Mouse (Mus musculus) heart, postnatal 10 days (tissue): ENCODE data around the gene Psma1. TPM values are rescaled to one million over a fixed set of nuclear protein-coding genes. Genes with fewer than 3 reads are reported as not detected.
A peak's percentile ranks its signal among the peaks of the same experiment; 100 is the strongest.

Experiments used
- DNase-seq, 2 experiments: peaks; one replicate each; pipeline ENCODE4 v3.0.0; 2021
- intact Hi-C: fragments of 180-260 bp; cut with DNase I; formaldehyde crosslinking; loops from one replicate; pipeline ENCODE4 v1.15.1; 2025
- total RNA-seq, 2 experiments: library from RNA; stranded (reverse); gene quantifications; 2 replicates each; pipeline ENCODE4 v1.2.3; 2021

Gene Psma1
- total RNA-seq, result 100 to 1,000 TPM; 143 to 147 TPM

DNA sequence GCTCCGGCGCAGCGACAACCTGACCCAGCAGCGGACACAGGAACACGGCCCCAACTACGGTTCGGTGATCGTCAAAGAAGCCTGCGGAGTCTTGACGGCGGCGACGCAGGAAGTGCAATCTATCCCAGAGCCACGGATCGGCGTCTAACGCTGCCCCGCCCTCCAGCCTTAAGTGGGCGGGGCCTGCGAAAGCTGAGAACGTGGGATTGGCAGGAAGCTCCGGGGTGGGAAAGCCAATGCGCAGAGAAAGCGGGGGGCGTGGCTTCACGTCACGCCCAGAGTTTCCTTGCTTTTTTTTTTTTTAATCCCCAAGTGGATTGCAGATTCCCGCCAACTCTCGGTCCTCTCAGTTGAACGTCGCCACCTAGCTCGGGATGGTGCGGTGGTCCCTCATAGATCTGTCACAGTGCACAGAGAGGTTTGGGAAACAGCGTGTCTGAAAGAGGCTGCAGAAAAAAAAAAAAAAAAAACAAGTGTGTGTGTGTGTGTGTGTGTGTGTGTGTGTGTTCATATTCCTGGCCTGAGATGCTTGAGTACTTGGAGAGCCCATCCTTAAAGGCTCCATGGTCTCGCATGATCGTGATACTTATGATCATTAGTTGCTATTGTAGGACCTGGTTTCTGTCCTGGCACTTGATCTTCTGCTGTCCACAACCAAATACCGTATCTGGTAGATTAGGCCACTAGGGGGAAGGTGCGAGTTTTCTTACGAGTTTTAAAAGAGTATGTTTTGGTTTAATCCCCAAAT is at the start of gene Psma1:
Gene Psma1, minus strand, starts transcription at position 114 of the 748 bp plus-strand sequence.
- peak; percentile 97 to 98 for DNase-seq
- intact Hi-C loops, result loop anchor here (2.0 to 5.0 kb wide), 3 partner anchors 139 to 361 kb away; partner anchors contain the start of genes Calca and Pde3b

DNA sequence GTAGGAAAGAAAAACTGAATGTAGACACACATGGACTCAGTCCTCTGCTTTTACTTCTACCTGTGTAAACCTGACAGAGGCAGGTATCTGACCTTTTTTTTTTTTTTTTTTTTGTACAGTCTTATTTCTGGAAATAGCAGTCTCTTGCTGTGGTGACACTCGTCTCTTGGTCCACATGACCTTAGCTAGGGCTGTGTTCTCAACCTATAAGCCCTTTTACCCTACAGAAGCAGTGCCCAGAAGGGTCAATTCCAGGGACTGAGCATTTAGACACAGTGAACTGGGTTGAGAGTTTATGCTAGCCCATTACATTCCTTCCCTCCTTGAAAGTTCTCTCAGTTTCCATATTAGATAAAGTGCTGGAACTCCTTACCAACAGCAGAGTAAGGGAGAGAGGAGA is 47.6 kb upstream of the Psma1 start:
- intact Hi-C loops, result no loop called here

DNA sequence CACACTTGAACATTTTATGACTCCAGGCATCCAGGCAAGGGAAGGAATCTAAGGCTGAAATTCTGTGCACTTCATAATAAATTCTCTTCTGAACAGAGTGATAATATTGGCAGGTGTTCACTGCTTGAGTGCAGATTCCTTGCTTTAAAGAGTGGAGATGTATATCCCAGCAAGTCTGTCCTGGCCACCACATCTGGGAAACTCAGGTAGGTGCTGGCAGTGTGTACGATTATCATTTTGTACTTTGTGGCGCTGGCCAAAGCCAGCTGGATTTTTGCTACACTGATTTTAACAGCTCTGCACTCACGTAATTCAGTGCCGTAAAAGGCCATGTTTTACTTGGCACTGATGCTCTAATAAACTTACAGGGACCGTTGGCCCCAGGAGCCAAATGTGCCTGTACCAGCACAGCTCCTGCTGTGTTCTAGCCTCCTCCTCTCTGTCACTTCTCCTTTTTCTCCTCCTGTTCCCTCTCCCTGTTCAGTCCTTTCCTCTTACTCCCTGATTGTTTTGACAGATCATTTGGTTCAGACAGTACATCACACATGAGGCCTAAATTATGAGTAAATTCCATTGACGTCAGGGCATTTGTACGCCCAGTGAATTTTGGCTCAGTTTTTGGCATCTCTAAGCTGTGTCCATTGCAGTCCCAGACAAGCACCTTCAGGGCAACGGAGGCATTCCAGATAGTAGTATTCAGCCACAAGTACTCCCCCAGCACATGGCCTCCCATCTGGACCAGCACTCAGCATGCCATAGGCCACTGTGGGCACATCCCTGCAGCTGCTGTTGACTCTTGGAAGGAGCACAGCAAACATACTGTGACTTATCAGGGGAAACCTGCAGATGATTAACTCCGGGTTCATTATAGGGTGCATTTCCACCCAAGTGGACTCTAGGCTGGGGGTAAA is 46.9 kb upstream of the Psma1 start:
- intact Hi-C loops, result no loop called here
- peak; percentile 25 to 28 for DNase-seq

More for the DNA sequence above, 47.6 kb upstream of the Psma1 start:
- DNase-seq, result no peak

DNA sequence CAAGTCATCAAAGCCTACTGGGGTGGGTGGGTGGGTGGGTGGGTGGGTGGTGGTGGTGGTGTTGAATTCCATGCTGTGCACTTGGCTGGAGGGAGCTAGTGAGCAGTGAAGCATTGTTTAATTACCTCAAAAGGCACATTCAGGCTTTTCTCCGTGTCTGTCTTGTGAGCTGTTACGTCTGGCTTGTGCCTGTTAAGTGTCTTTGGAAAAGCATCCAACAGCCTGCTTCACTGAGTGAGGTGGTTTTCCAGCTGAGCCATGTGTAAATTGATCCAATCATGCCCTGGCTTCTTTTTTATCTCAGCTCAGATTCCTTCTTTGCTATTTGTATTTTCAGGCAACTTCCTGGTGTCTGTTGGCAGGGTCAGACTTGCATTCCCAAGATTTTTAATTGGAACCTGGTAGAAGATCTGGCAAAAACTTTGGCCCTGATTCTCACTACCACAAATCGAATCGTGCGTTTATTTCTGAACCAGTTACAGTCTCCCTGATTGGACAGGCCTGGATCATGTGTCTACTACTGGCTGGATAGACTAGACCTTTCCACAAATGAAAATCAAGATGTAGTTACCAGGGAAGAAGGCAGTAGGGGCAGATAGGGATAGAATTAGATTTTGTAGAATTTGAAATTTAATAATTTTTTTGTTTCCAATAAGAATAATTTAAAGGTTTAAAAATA is 45.9 kb upstream of the Psma1 start:
- intact Hi-C loops, result no loop called here
- DNase-seq, result peak in 1 of 2 experiments; percentile 19

DNA sequence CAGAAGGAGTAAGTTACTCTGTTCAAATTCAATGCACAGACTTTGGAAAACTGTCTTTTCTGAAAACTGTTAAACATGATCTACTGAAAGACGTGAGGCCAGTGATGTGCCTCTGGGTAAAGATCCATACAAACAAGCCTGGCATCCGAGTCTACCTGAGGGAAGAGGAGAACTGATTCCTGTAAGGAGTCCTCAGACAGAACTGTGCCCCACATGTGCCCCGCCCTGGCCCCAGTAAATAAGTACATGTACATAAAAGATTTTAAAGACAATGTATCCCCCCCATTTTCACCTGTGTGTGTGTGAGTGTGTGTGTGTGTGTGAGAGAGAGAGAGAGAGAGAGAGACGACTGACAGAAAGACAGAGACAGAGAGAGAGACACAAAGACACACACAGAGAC is 42.0 kb upstream of the Psma1 start:
- DNase-seq, result no peak
- intact Hi-C loops, result no loop called here

DNA sequence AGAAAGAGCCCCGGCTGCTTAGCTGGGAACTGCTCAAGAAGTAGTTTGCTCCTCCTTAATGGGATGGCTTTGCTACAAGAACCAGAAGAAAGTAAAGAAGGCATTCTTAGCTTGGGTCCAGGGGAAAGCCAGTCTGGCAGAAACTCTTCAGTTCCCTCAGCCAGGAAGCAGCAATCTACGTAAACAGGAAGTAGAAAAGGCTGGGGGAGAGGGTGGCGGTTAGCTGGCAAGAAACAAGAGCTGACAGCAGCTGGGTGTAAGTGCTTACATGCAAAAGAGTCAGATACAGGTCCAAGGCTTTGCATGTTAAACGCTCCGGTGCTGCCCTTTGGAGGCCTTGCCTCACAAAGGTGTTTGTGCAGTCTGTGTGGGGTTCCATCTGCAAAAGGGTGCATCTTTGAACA is 41.5 kb upstream of the Psma1 start:
- DNase-seq, result peak; percentile 70 to 71
- intact Hi-C loops, result no loop called here

DNA sequence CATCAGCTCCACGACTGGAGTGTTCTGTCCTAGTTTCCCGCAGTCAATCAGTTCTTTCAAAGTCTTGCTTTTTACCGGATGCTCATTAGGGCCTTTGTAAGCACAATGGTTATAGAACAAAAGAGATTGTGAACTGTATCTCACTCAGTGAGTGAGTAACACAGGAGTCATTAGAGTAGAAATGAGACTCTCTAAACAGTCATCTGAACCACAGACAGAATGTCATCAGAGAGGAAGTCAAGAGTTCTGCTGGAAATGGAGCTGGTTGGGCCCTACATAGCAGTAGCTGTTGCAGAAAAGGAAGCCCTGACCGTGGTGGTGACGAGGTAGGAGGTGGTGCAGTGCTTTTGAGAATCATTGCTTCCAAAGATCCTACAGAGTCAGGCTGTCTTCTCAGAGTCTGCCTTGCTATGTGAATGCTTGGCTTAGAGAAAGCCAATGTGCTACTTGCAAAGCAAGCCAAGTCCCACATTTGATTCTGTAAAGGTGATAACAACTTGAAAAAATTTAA is 40.5 kb upstream of the Psma1 start:
- intact Hi-C loops, result no loop called here
- DNase-seq, result peak; percentile 15 to 25

DNA sequence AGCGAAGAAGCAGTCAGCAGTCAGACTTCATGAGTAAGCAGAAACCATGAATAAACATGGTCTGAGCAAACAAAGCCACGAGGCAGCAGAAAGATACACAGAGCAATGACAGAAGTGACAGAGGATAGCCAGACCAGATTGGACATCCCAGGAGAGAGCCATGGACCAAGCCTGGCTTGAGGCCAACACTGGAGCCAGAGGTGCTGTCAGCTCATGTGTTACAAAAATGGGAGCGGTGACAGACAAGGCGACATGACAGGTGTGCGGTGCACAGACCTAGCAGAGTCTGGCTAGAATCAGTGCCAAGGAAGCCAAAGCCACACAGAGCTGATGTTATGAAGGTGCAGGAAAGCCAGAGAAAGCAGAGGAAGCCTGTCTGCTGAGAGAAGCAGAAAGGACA is 35.3 kb upstream of the Psma1 start:
- intact Hi-C loops, result no loop called here
- DNase-seq, result peak; percentile 42 to 46

DNA sequence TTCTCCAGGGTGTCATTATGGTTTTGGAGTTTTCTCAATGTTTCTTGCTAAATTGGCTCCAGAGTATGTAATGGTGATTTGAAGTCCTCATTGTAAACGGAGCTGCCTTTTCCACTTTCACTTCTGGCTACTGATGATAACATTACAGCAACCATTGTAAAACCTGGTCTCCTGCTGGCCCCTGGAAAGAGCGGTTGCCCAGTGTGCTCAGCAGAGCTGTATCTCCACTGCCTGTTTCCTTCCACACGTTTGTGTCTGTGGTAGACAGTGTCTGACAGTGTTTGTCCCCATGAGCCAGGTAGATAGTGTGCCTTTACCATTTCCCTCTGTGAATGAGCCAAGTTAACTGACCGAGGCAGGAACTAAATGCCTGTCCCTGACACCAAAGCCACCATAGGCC is 33.1 kb upstream of the Psma1 start:
- intact Hi-C loops, result no loop called here
- DNase-seq, result no peak

DNA sequence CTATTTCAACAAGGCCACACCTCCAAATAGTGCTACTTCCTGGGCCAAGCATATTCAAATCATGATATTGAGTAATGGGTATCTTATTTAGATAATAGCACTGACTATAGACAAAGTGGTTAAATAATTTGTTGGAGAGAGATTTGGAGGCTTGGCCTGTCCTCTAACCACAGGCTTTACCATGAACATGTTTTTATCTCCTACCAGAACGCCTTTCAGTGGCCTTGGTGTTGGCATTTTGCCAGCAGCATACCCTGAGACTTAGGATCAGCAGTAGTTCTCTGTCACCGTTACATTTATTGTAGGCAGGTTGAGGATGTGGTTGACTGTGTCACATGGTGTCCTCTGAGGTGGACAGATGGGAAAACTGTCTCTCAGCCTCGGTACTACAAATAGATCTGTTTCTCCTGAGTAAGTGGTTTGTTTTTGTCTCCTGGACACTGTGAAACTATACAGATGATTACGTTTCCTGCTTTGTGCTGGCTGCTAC is 25.4 kb upstream of the Psma1 start:
- DNase-seq, result no peak
- intact Hi-C loops, result no loop called here

DNA sequence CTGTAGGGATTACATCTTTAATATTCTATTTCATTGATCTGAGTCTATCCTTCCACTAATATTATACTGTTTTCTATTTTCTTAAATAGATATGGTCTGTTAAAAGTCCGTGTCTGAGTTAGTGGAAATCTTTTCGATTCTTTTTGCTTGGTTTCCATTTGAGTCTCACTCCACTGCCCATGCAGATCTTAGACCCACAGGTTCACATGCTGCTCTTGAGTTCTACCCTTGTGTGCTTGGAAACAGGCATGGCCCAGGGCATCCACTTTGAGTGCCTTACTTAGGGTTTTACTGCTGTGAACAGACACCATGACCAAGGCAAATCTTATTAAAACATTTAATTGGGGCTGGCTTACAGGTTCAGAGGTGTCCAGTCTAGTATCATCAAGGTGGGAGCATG is 24.9 kb upstream of the Psma1 start:
- intact Hi-C loops, result no loop called here

DNA sequence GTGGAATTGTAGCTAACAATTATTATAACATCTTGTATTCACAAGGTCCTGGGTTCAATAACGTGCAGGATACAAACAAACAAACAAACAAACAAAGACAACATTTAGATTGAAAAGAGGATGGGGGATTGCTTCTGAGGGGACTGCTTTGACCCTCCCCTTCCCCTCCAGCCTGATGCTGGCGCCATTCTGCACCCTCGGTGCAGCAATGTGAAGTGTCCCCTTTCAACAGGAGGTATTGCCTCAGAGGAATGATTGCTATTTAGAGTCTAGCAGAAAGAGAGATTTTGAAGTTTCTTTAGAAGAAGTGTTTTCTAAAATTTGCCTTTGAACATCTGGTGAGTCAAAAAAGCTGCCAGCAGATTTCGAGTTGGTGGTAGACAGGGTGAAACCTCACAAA is 23.3 kb upstream of the Psma1 start:
- intact Hi-C loops, result no loop called here
- no peak for DNase-seq

More for the DNA sequence above, 24.9 kb upstream of the Psma1 start:
- no peak for DNase-seq

DNA sequence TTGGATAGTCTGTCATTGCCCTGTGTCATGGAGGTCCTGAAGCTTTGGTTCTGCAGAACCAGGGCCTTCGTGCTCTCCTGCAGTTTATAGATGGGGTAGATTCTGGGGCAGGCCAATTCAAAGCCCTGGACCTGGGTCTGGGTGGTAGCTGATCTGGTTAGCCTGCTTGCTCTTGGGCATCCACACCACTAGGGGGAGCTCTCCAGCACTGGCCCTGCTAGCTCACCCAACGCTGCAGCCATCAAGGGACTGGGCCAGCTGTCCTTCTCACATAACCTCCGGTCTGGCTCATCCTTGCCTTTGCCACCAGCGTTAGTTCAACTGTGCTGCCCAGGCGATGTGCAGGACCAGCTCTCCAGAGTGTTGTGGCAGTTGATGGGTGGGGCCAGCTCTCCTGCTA is 18.8 kb upstream of the Psma1 start:
- intact Hi-C loops, result no loop called here
- no peak for DNase-seq

DNA sequence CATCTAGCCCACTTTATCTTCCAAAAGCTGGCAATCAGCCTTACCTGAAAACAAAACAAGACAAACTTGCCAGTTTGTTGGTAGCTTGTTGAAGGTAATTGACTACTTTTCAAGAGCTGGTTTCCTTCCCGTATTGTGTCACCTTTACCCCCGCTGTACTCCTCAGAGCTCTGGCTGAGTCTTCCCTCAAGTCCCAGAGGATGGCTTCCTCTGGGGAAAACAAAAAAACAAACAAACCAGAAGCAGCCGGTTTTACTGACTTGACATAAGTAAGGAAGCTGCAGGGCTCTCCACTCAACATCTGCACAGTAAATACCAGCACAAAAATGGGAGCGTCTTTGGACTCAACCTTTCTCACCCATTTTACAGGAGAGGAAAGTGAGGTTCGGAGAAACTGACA is 18.0 kb upstream of the Psma1 start:
- no peak for DNase-seq
- intact Hi-C loops, result no loop called here

DNA sequence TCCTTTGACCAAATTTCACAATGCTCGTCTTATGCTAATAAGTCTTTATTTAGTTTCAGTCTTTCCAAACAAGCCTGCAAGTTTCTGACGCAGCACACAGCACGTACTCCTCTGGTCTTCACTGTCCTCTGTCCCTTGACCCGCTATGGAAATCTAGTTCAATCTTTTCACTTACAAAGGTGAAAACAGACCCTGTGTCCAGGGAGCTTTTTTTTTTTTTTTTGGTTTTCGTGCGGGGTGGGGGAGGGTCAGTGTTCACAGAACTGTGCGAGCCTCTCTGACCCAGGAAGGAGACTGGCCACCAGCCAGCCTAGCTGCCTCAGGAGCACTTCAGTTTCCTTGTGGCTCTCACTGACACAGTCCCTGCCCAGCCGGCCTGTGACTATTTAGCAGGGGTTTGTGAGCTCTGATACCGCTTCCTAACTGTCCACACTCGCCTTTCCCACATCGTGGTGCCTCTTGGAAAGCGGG is 16.6 kb upstream of the Psma1 start:
- DNase-seq, result peak; percentile 80 to 85
- intact Hi-C loops, result no loop called here

DNA sequence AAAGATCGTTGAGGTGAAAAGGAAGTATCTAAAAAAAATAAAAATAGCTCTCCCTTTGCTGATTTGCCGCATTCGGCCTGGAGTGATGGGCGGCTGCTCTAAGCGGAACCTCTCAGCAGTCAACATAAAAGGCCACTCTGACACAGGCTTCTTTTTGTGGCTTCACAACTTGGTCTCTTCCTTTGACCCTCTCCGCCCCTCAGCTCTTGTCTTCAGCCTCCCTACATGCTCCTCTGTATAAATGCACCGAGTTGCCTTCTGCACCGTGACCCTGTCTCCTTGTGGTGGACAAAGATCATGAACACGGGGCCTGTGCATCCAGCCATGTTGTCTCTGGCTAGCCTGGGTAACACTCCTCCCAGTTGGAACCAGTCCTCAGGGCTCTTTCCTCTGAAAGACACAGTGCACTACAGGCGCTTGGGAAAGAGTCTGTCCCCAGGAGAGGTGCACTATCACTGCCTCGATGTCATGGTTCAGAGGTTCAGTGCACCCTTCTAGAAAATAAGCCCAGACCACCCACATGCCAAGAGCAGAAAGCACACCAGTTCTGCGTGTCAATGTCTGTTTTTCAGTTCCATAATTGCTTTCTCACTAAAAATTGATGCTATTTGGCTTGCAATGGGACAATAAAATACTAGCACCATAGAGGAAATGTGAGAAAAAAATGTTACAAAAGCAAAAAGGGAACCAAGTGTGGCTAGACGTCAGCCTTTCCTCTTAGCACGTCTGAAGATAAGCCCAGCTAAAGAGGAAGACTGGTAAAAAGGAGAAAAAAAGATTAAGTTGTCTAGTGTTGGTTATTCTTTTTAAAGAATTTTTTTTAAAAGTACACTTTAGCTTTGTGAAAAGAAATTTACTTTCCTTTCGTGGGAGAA is 15.8 kb upstream of the Psma1 start:
- intact Hi-C loops, result no loop called here
- peak; percentile 21 to 41 for DNase-seq

DNA sequence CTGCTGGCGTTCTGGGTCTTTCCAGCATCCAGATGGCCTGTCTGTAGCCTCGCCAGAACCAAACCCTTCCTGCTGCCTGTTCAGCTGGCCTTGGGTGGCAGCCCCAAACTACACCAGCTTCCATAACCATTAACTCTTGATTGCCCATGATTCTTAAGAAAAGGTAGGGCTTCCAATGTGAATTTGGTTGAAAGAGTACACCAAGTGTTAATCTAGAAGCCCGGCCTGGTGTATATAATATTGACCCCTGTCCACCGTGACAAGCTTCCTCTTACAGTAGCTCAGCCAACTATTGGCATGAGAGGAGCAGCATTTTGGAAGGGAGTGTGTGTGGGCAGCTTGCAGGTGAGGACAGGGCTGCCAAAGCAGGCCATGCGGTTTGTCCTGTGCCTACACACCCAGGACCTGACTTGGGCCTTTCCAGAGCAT is 14.2 kb upstream of the Psma1 start:
- no peak for DNase-seq
- intact Hi-C loops, result no loop called here

DNA sequence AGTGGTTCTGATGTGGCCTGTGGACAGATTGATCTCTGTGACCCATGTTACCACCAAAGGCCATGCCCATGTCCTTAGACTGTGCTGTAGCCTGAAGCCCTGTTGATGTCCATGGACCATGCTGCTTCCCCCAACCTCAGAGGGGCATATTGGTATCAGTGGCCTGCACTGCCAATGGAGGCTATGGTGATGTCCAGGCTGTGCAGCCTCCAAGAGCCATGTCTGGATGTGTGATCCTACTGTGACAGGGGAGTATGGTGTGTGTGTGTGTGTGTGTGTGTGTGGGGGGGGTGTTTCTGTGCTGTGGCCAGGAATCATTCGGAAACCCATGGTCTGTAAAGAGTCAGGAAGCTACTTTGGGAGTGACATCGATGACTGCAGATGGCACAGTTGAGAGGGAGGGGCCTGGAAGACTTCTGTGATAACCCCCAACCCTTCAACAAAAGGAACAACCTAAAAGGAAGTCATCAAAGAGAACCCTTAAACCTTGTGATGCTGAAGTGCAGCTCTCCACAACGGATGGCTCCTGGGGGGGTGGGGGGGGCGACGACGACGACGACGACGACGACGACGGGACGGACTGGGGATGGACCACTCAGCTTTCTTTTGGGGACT is 8.5 kb upstream of the Psma1 start:
- intact Hi-C loops, result loop anchor here (10.0 kb wide), 1 partner anchor 280 kb away; the partner anchor contains the start of gene Cyp2r1
- DNase-seq, result no peak

DNA sequence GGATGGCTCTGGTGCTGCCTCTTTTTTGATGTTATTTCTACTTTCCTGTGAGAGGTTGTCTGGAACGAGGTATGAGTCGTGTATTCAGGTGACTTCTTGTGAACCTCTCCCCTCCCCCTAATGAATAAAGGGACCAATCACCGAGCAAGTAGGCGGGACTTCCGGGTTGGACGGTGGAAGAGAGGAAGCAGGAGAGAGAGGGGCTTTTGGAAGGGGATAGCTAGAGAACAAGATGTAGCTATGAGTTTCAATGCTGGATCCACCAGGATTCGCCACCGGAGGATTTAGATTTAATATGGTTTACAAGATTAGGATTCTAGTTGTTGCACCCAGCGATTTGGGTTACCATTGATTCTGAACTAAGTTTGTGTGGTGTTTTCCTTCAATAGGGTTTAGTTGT is 7.1 kb upstream of the Psma1 start:
- DNase-seq, result no peak
- intact Hi-C loops, result loop anchor here (10.0 kb wide), 1 partner anchor 282 kb away; the partner anchor contains the start of gene Cyp2r1
